Mouse (Mus musculus) kidney, adult 2 months (tissue): Measurements from ENCODE around the gene Zfp683.

Experiments
- CTCF ChIP-seq: fragments of 200-500 bp; conservative IDR thresholded peaks from 2 replicates; pipeline ENCODE4 v1.5.1; 2011; ENCODE audit warnings: low read depth, mild to moderate bottlenecking, control low read depth, low read length, moderate library complexity, mixed read lengths; ENCODE audit not compliant: insufficient read depth, insufficient read length
- POLR2A ChIP-seq: fragments of 200-500 bp; IDR thresholded peaks from one replicate; pipeline ENCODE4 v1.6.1; 2011; ENCODE audit warnings: low read depth, low read length, control low read depth

DNA sequence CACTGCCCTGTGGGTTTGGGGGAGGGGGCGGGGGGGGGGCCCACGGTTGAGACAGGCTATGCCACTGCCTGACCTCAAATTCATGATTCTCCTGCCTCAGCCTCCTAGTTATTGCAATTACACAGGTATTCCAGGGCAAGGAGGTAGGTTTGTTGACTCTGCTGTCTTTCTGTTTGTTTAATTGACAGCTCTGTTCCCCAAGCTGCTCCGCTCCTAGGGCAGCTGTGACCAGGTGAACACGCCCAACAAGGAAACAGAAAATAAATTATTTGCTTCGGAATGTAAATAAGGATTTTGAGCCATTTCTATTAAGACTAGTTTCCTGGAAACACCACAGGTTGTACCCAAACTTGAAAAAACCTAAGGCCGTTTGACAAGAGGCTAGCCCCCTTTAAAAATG, 43.9 kb upstream of the Zfp683 start:
- no peak for TF ChIP-seq CTCF
- no peak for TF ChIP-seq POLR2A
